Mouse (Mus musculus): Measurements from ENCODE around the gene Rsbn1. TPM values are rescaled to one million over a fixed set of nuclear protein-coding genes. Genes with fewer than 3 reads are reported as not detected.

Rsbn1 gene
- 42.5 TPM for total RNA-seq (2023)

DNA sequence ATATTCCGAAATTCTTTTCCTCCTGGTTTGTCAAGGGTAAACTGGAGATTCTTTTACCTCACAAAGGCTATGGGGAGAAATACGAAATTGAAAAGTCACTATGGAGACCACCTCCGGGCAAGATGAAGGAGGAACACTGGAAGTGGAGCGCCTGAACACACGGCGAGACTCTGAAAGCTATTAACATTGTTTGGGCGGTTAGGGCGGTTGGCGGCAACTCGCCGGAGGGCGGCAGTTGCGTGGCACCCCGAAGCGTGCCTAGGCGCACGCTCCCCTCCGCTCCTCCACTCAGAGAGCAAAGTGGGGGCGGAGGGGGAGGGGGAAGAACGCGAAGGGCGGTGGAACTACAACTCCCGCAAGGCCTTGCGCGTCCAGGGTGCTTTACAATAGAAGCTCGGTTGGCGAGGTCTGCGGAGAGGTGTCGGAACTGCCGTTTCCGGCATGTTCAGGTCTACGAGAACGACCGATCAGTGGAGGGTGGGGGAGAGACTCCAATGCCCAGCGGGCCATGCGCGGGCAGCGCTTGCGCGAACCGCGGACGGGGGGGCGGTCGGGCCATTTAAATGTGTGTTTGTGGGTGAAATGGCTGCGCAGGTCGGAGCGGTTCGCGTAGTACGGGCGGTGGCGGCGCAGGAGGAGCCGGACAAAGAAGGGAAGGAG lies at the start of gene Rsbn1:
Gene Rsbn1 (plus strand): TSS at position 111 of the 660 bp plus-strand sequence.

DNA sequence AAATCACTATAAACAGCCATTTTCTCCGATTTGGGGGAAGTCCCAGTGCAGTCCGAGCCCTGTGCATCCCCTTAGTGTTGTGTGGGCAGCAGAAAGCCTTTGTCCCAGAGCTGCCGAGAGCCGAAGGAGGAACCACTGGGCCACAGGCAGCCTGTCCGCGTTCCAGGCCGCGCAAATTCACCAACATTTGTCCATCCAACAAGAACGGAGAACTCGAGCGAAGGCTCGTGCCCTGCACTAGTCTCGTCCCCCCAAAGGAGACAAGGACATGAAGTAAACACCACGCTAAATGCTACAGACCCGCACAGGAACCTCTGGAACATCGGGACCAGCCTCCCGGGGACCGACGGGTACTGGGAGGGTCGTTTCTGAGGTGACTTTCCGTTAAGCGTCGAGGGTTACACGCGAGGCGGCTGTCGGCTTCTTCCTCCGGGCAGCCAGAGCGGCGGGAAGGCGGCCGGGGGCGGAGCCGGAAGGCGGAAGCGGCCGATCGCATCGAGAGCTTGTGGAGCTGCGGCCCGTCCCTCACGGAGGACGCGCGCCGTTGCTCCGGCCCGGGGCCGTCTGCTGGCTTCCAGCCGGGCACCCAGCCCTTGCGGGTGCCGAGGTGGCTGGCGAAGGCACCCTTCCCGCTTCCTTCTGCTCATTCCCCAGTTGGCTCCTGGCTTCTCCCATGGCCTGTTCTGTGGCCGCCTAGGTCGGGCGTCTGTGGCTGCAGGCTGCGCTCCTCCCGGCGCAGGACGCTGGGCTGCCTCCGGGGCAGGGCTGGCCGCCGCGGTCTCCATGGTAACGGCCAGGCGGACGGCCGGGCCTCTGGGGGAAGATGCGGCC lies 54.2 kb downstream of the Rsbn1 start, which contains the start of gene Phtf1:
Gene Phtf1 (plus strand): TSS at position 250 of the 831 bp plus-strand sequence.

Other genes starting within 250 kb of the Rsbn1 start
- gene Olfml3, start 176.1 kb upstream of the Rsbn1 start, total RNA-seq (2023), result 6.7 TPM
- not detected for gene Gm10964, start 174.8 kb upstream of the Rsbn1 start, total RNA-seq (2023)
- 221 TPM for gene Hipk1, start 122.6 kb upstream of the Rsbn1 start, total RNA-seq (2023)
- 22.1 TPM for gene Dclre1b, start 104.7 kb upstream of the Rsbn1 start, total RNA-seq (2023)
- gene Ap4b1, start 104.6 kb upstream of the Rsbn1 start, total RNA-seq (2023), result 23.0 TPM
- gene Gm43064, start 104.5 kb upstream of the Rsbn1 start, total RNA-seq (2023), result not detected
- 1.5 TPM for gene Bcl2l15, start 81.5 kb upstream of the Rsbn1 start, total RNA-seq (2023)
- 238 TPM for gene Ptpn22, start 54.3 kb upstream of the Rsbn1 start, total RNA-seq (2023)
- gene Phtf1, start 54.0 kb downstream of the Rsbn1 start, total RNA-seq (2023), result 36.9 TPM

Data from CD4-positive naive resting alpha-beta T cell, adult 57 days (primary cell).